Mouse (Mus musculus) testis, adult 2 months (tissue): ENCODE measurements around the gene Sumo3.

Experiments used
- CTCF ChIP-seq: fragments of 200-500 bp; IDR thresholded peaks from 2 replicates; pipeline ENCODE4 v1.5.1; 2012; ENCODE audit warnings: low read depth, mild to moderate bottlenecking, inconsistent platforms, low read length, moderate library complexity; ENCODE audit not compliant: control insufficient read depth, insufficient read depth, insufficient replicate concordance
- POLR2A ChIP-seq: fragments of 200-500 bp; IDR thresholded peaks from 2 replicates; pipeline ENCODE4 v1.6.1; 2012; ENCODE audit warnings: low read depth, mild to moderate bottlenecking, inconsistent platforms, low read length, moderate library complexity; ENCODE audit not compliant: control insufficient read depth

DNA sequence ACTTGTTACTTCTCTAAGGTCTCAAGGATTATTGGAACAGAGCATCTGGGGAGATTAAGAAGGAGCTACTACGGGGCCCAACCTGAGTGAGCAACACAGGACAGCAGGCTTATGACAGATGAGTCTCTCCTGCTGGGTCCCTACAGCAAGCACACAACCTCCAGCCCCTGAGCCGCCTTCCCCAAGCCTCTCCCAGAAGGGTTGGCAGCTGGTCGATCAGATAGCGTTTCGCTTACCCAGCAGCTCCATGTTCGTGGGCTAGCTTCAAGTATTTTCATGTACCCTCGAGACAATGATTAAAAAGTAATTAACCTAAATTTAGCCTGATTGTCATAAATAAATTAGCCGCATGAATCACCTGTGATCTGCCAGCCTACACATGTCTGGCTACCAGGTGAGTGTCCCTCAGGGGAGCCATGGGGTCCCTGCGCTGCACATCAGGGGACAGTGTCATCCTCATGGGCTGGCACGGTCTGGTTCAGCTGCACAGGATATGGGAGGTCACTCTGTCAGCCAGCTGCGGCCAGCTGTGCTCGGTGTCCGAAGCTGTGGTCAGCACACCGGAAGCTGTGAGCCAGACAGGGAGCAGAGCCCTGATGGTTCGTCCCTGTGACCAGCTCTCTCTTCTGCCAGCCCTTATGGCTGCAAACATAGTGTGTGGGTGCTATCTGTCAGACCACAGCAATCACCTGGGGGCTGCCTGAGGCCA lies 52.5 kb downstream of the Sumo3 start:
- TF ChIP-seq CTCF, result no peak
- no peak for TF ChIP-seq POLR2A
